Mouse (Mus musculus): ENCODE data around the gene BC052040.

Gene BC052040

DNA sequence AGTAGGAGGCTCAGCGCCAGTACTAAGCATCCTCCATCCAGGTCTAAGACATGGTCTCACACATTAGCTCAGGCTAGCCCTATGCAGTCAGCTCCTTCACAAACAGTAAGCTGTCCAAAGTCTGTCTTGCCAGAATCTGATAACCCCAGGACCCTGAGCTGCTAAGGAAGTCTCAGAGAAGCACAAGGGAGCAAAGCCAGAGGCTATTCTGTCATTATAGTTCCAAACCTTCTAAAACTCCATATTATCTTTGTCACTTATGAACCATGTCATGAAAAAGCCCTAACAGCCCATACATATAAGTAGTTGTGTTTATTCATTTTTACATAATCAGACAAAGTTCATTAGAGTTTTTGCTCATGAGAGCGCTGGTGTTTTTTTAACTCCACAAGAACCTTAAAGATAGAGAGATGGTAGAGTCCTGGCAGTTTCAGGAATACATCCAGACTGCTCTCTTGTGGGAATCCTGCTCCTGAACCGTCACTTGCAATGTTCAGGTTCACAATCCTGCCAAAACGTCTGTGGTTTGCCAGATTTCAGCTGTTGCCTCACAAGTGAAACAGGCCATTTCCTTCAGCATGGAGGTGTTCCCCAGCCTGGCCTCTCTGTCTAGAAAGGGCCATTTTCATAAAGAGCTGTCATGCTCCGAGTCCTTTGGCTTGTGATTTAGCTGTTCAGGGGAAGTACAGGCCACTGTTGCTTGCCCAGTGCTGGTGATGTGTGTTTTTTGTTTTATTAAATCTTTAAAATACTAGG lies 192.8 kb downstream of the BC052040 start:
- DNase-seq: no peak

- no peak for DNase-seq
These were observed 194.1 kb downstream of the BC052040 start for GRCm38 (mm10) chr2:115775488-115776217.

GRCm38 (mm10) chr2:115776924-115777860 lies 195.7 kb downstream of the BC052040 start:
- DNase-seq: peak; percentile 24 to 59

- no peak for DNase-seq
These were observed 199.1 kb downstream of the BC052040 start for GRCm38 (mm10) chr2:115780546-115781011.

DNA sequence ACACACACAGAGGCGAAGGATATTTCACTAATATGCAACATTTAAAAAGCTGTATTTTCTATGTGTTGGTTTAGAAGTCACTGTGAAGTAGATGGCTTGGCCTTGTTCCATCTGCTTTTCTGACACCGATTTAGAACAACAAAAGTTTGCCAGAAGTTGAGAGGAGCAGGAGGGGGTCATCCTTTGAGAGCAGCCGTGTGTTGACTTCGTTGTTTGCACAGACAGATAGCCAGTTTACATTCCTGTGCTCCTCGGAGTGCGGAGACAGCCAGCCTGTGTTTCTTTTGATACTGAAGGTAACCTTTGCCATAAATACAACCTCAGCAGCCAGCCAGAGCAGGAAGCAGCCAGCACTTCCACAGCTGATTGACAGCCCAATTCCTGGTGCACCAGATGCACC lies 204.2 kb downstream of the BC052040 start:
- DNase-seq: no peak

GRCm38 (mm10) chr2:115798839-115799238 lies 217.3 kb downstream of the BC052040 start:
- DNase-seq: no peak

- no peak for DNase-seq
These were observed 226.9 kb downstream of the BC052040 start for GRCm38 (mm10) chr2:115808376-115808775.

GRCm38 (mm10) chr2:115813316-115813715 lies 231.8 kb downstream of the BC052040 start:
- DNase-seq: no peak

DNA sequence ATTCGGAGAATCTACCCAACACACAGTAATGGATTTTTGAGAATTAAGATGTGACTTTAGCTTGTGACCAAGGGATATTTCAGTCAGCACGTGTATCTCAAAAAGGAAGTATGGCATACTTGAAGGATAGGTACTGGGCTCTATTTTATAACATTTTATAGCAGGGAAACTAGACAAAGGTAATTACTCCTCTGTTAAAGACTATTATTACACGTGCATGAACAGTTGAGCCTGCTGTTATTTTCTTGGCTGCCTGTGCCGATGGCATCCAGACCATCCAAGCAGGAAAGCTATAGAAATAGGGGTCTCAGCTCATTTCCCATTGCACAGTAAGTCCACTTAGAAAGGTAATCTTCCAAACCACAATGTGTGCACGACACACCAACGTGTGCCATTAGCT lies 232.2 kb downstream of the BC052040 start:
- DNase-seq: no peak

GRCm38 (mm10) chr2:115817959-115818358 lies 236.4 kb downstream of the BC052040 start:
- peak; percentile 4 to 23 for DNase-seq

DNA sequence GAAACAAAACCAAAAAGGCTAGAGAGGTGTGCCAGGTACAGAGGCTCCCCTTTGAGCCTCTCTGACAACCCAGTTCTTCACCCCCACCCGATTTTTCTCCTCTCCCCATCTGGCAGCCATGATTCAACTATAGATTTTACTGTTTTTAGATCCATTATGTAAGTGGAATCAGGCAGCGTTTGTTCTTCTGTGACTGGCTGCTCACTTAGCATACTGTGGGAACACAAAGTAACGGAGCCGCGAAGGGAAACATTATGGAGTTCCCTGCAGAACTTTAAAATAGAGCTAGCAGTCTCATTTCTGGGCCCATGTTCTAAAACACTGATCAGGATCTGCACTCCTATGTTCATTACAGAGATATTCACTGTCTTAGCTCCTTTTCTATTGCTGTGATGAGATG lies 240.8 kb downstream of the BC052040 start:
- no peak for DNase-seq
